Mouse (Mus musculus) forebrain, embryonic 14.5 days (tissue): ENCODE results near the gene Tmem119. TPM values are rescaled to one million over a fixed set of nuclear protein-coding genes. Genes with fewer than 3 reads are reported as not detected.
"Not testable (repeated sequence)": the region's sequence is repeated elsewhere in the genome, so short reads cannot be mapped to it uniquely, and the experiment has no call there.

Experiments used
- ATAC-seq: fragments of 200-750 bp; cut with Nextera tagmentation; 2 replicates; pipeline ENCODE4 v1.8.0; 2017; ENCODE audit warnings: mild to moderate bottlenecking, moderate library complexity
- DNase-seq: peaks from one replicate; pipeline ENCODE4 v3.0.0-alpha.2; 2015; ENCODE audit warnings: low spot score
- H3K27ac ChIP-seq: fragments of 300-500 bp; sonication (generic); 2 replicates; pipeline ENCODE4 v1.5.1; 2014; ENCODE audit warnings: low read depth, mild to moderate bottlenecking, control low read depth, low read length, moderate library complexity
- H3K27me3 ChIP-seq: fragments of 300-500 bp; sonication (generic); replicated peaks from 2 replicates; pipeline ENCODE4 v1.6.1; 2014; ENCODE audit warnings: low read length, control low read depth, mixed read lengths; ENCODE audit not compliant: control insufficient read depth, insufficient read depth
- H3K36me3 ChIP-seq: fragments of 300-500 bp; sonication (generic); 2 replicates; pipeline ENCODE4 v1.6.1; 2014; ENCODE audit warnings: low read length, control low read depth; ENCODE audit not compliant: control insufficient read depth, insufficient read depth
- H3K4me1 ChIP-seq: fragments of 300-500 bp; sonication (generic); 2 replicates; pipeline ENCODE4 v1.6.1; 2014; ENCODE audit warnings: antibody characterized with exemption, low read length, control low read depth; ENCODE audit not compliant: control insufficient read depth, insufficient read depth
- H3K4me2 ChIP-seq: fragments of 300-500 bp; sonication (generic); 2 replicates; pipeline ENCODE4 v1.6.1; 2014; ENCODE audit warnings: mild to moderate bottlenecking, control low read depth, low read length
- H3K4me3 ChIP-seq: fragments of 300-500 bp; sonication (generic); 2 replicates; pipeline ENCODE4 v1.5.1; 2014; ENCODE audit warnings: low read depth, low read length, control low read depth
- H3K9ac ChIP-seq: fragments of 300-500 bp; sonication (generic); 2 replicates; pipeline ENCODE4 v1.6.1; 2014; ENCODE audit warnings: mild to moderate bottlenecking, low read length, control low read depth, moderate library complexity
- H3K9me3 ChIP-seq: fragments of 300-500 bp; sonication (generic); replicated peaks from 2 replicates; pipeline ENCODE4 v1.6.1; 2016; ENCODE audit warnings: low read length, control low read depth, mixed read lengths; ENCODE audit not compliant: control insufficient read depth
- WGBS: fragments of 180-500 bp; shearing (Covaris S2); extraction: QIAGEN DNeasy Blood & Tissue Kit; methylation state at CpG from one replicate; pipeline ENCODE4 v1.1.7; 2014; 5-methylcytosine and 5-hydroxymethylcytosine counted together
- polyA plus RNA-seq: library from polyadenylated mRNA; unstranded; fragments of >200 nt; fragmentation: Nextera tagmentation; extraction: Ambion mirVana; gene quantifications from 2 replicates; pipeline ENCODE4 v1.2.1, GENCODE M21; 2014

The Tmem119 gene
- polyA plus RNA-seq, 1 experiment from 2014 or later, result 3.3 TPM

DNA sequence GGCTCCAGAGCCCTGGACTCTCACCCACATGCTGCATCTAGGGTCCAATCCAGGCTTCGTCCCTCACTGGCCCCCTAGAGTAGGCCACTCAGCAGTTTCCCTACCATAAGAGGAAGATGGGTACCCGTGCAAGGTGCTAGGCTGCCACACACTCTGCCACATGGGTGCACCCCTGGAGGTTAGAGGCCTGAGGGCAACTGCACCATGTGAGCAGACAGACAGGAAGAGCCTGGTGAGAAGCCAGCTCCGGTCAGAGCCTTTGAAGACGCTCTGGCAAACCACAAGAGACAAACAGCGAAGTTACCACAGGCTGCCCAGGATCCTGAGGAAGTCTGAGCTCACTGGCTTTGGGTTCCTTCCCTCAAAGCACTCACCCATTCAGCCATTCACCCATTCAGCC is 13.3 kb downstream of the Tmem119 start:
- DNase-seq (no peak), ATAC-seq (no peak)
- Histone ChIP-seq H3K4me3 (no peak overlapping the region), H3K36me3 (no peaks in the 10 kb centered on the region), H3K9ac (no peak overlapping the region), H3K27ac (no peak overlapping the region), H3K4me2 (no peak overlapping the region), H3K9me3 (no peaks in the 10 kb centered on the region), H3K27me3 (no peaks in the 10 kb centered on the region), H3K4me1 (no peaks in the 10 kb centered on the region)
- 85% methylated on average over 5 of the region's 5 CpGs for WGBS

DNA sequence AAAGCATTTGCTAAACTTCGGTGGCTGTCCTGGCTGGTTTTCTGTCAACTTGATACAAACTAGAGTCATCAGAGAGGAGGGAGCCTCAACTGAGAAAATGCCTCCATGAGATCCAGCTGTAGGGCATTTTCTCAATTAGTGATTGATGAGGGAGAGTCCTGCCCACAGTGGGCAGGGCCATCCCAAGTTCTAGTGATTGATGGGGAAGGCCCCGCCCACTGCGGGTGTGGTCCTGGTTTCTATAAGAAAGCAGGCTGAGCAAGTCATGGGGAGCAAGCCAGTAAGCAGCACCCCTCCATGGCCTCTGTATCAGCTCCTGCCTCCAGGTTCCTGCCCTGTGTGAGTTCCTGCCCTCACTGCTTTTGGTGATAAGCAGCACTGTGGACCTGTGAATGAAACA is 16.2 kb downstream of the Tmem119 start:
- H3K4me3 ChIP-seq, ATAC-seq, H3K36me3 ChIP-seq, DNase-seq, H3K9ac ChIP-seq, H3K9me3 ChIP-seq, H3K27me3 ChIP-seq, H3K27ac ChIP-seq, H3K4me2 ChIP-seq, H3K4me1 ChIP-seq: not testable (repeated sequence)
- WGBS, result 27% methylated on average over 3 of the region's 3 CpGs

DNA sequence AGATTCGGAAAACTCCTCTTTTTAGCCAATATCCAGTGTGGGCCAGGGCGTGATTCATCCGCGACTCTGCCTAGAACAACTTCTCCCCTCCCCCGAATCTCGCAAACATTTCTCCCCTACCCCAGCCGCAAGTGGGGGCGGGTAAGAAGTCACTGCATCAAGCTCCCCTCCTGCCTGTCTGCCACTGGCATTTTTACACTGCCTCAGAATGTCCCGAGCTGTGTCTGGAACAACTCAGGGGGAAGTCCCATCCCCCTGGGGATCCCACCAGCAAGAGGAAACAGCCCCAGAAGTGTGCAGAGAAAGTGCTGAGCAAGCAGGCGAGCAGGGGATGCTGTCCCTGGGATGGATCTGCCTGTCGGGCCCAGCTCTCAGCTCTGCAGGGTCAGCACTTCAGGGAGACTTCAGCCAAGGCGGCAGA is 16.7 kb downstream of the Tmem119 start:
- ATAC-seq, result no peak
- no peaks in the 10 kb centered on the region for H3K9me3 ChIP-seq
- H3K4me1 ChIP-seq, result no peaks in the 10 kb centered on the region
- no peak overlapping the region for H3K9ac ChIP-seq
- no peak overlapping the region for H3K27ac ChIP-seq
- H3K4me2 ChIP-seq, result no peak overlapping the region
- H3K27me3 ChIP-seq, result no peaks in the 10 kb centered on the region
- H3K4me3 ChIP-seq, result no peak overlapping the region
- 17% methylated on average over 12 of the region's 12 CpGs for WGBS
- DNase-seq, result no peak
- peaks cover 3% of the 10 kb centered on the region for H3K36me3 ChIP-seq

DNA sequence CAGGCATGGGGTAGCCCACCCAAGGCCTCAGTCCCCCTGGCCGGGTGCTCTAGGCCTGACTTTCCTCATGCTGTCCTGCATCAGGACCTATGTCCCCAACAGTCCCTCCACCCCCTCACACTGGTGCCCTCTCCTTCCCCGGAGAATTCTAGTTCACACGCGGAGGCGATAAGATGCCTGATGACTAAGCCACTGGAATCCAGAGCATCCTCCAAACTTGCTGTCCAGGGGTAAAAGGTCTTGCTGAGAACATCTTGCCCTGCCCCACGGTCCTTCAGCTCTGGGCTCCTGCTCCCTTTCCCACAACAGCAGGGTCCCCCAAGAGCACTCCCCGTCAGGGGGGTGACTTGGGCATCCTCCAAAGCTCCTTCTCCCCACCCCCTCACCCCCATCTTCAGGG is 17.7 kb downstream of the Tmem119 start:
- DNase-seq (no peak), ATAC-seq (no peak)
- Histone ChIP-seq H3K9me3 (no peaks in the 10 kb centered on the region), H3K36me3 (peaks cover 9% of the 10 kb centered on the region), H3K4me3 (no peak overlapping the region), H3K4me2 (no peak overlapping the region), H3K27me3 (no peaks in the 10 kb centered on the region), H3K27ac (no peak overlapping the region), H3K9ac (no peak overlapping the region), H3K4me1 (no peaks in the 10 kb centered on the region)
- 86% methylated on average over 7 of the region's 7 CpGs for WGBS

DNA sequence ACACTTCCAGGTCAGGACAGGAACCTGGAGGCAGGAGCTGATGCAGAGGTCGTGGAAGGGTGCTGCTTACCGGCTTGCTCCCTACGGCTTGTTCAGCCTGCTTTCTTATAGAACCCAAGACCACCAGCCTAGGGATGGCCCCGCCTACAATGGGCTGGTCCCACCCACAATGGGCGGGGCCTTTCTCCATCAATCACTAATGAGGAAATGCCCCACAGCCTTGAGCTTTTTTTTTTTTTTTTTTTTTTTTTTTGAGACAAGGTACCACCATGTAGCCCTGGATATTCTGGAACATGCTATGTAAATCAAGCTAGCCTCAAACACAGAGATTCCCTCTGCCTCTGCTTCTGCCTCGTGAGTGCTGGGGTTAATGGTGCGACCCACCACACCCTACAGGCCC is 18.4 kb downstream of the Tmem119 start:
- H3K4me2 ChIP-seq, result no peak overlapping the region
- H3K27me3 ChIP-seq, result no peaks in the 10 kb centered on the region
- ATAC-seq, result no peak
- 85% methylated on average over 7 of the region's 7 CpGs for WGBS
- no peak overlapping the region for H3K4me3 ChIP-seq
- peaks cover 13% of the 10 kb centered on the region for H3K36me3 ChIP-seq
- H3K9ac ChIP-seq, result no peak overlapping the region
- no peaks in the 10 kb centered on the region for H3K9me3 ChIP-seq
- no peak overlapping the region for H3K27ac ChIP-seq
- H3K4me1 ChIP-seq, result no peaks in the 10 kb centered on the region
- no peak for DNase-seq

DNA sequence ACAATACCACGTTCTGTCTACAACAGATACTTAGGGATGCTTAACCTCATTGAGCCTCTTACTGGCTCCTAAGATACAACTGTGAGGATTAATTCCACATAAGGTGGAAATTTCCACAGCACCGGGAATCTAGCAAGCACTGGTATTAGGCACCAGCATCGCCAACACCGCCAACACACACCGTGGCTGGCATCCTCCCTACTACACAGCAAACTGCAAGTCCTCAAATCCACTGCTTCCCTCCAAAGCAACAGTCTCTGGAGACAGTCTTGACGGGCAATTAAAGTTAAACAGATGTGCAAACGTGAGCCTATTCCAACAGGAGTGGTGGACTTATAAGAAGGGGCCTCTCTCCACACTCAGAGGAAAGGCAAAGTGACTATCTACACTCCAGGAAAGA is 19.1 kb downstream of the Tmem119 start:
- DNase-seq (no peak), ATAC-seq (no peak)
- H3K36me3 ChIP-seq, result peaks cover 19% of the 10 kb centered on the region
- no peak overlapping the region for H3K27ac ChIP-seq
- no peaks in the 10 kb centered on the region for H3K27me3 ChIP-seq
- H3K4me3 ChIP-seq, result no peak overlapping the region
- 83% methylated on average over 7 of the region's 7 CpGs for WGBS
- no peak overlapping the region for H3K9ac ChIP-seq
- no peak overlapping the region for H3K4me2 ChIP-seq
- no peaks in the 10 kb centered on the region for H3K4me1 ChIP-seq
- H3K9me3 ChIP-seq, result no peaks in the 10 kb centered on the region

DNA sequence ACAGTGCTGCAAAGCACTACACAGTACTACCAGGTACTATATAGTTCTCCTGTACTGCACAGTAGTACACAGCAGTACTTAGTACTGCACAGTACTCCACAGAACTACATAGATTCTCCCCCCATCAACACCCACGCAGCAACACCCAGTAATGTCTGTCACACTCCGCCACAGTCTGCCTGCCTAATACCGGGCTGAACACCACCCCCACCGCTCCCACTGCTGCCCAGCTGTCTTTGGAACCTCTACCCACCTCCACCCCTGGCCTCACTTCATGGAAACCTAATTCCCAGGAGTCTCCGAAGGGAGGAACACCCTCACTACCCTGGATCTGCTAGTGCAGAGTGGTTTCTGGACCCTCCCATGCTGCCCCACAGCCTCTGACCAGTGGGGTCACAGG is 19.6 kb downstream of the Tmem119 start:
- H3K36me3 ChIP-seq, result peaks cover 24% of the 10 kb centered on the region
- WGBS, result 89% methylated on average over 5 of the region's 5 CpGs
- no peak overlapping the region for H3K9ac ChIP-seq
- no peaks in the 10 kb centered on the region for H3K9me3 ChIP-seq
- H3K4me2 ChIP-seq, result no peak overlapping the region
- no peak overlapping the region for H3K27ac ChIP-seq
- DNase-seq (no peak), ATAC-seq (no peak)
- no peaks in the 10 kb centered on the region for H3K4me1 ChIP-seq
- H3K27me3 ChIP-seq, result no peaks in the 10 kb centered on the region
- no peak overlapping the region for H3K4me3 ChIP-seq

DNA sequence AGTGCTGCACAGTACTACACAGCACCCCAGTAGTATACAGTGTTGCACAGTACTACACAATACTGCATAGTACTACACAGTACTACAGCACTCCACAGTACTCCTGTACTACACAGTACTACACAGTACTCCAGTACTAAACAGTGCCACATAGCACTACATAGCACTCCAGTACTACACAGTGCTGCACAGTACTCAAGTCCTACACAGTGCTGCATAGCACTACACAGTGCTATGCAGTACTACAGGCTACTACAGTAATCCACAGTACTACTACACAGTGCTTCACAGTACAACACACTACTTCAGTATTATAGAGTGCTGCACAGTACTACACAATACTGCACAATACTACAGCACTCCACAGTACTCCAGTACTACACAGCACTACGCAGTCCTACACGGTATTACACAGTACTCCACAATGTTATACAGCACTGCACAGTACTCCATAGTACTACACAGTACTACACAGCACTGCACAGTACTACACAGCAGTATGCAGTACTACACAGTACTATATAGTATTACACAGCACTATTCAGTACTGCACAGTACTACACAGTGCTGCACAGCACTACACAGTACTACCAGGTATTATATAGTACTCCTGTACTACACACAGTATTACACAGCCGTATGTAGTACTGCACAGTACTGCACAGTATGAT is 20.1 kb downstream of the Tmem119 start:
- Histone ChIP-seq H3K4me3 (no peak overlapping the region), H3K9ac (no peak overlapping the region), H3K27ac (no peak overlapping the region), H3K4me2 (no peak overlapping the region), H3K27me3 (no peaks in the 10 kb centered on the region), H3K9me3 (no peaks in the 10 kb centered on the region), H3K36me3 (peaks cover 29% of the 10 kb centered on the region), H3K4me1 (no peaks in the 10 kb centered on the region)
- 98% methylated on average over 3 of the region's 3 CpGs for WGBS
- no peak for ATAC-seq
- no peak for DNase-seq

DNA sequence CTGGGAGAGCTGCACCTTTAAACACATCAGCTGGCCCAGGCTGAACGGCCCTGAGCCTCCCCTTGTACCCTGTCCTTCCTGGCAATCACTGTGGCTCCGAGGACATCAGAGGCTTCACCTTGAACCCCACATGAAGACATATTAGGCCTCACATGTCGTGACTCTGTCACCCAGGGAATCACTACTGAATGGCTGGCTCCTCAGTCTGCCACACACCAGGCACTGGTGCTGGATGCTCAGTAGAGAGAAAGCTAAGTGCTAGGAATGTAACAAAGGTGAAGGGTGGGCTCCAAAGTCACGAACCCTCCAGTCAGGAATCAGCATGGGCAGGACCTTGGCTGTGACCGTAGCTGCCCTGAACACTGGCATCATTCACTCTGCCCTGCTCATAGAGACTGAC is 20.7 kb downstream of the Tmem119 start:
- Histone ChIP-seq H3K27me3 (no peaks in the 10 kb centered on the region), H3K9ac (no peak overlapping the region), H3K4me2 (no peak overlapping the region), H3K4me1 (no peaks in the 10 kb centered on the region), H3K27ac (no peak overlapping the region), H3K4me3 (no peak overlapping the region), H3K9me3 (no peaks in the 10 kb centered on the region), H3K36me3 (peaks cover 33% of the 10 kb centered on the region)
- 82% methylated on average over 5 of the region's 5 CpGs for WGBS
- DNase-seq (no peak), ATAC-seq (no peak)
